Mouse (Mus musculus) urinary bladder, adult 18-20 months (tissue): ENCODE measurements around the gene Dnah8.

Experiments
- DNase-seq, 2 experiments: peaks; one replicate each; pipeline ENCODE4 v3.0.0; 2022; ENCODE audit warnings: low spot score in 2 of 2, mixed read lengths in 2 of 2

The Dnah8 gene

DNA sequence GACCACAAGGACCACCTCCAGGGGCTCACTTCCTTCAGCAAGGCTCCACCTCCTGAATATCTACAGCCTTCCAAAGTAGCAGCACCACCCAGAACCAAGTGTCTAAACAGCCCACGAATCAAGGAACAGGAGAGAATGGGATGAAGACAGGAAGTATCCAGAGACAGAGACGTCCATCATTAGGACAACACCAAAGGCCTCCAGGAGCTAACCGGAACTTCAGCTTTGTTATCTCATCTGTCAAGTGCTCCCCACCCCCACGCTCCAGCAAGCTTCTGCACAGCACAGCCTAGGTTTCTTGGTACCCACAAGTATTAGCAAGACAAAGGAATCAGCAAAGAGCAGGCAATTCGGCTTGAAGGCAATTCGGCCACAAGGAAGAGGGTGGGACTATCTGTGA lies 254.5 kb downstream of the Dnah8 start:
- DNase-seq, result no peak

GRCm38 (mm10) chr17:30880391-30880790 lies 256.2 kb downstream of the Dnah8 start:
- no peak for DNase-seq

DNA sequence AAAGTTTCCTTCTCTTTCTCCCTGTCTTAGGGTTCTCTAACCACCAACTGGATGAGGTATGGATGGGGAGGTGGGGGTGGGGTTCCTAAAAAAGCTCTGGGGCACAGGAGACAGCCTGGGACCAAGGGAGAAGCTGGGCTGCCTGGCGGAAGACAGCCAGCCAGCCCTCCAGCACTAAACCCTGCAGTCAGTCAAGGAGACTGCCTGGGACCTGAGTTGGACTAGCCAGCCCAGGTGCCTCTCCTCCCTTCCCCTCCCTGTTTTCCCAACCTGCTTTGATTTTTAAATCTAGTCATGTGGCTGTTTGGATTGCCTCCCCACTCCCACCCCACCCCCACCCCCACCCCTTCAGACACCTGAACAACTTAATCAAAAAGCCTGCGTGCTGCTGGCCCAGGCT lies 256.8 kb downstream of the Dnah8 start:
- DNase-seq, result no peak

- no peak for DNase-seq
Observed at GRCm38 (mm10) chr17:30882206-30882605, 258.1 kb downstream of the Dnah8 start.

DNA sequence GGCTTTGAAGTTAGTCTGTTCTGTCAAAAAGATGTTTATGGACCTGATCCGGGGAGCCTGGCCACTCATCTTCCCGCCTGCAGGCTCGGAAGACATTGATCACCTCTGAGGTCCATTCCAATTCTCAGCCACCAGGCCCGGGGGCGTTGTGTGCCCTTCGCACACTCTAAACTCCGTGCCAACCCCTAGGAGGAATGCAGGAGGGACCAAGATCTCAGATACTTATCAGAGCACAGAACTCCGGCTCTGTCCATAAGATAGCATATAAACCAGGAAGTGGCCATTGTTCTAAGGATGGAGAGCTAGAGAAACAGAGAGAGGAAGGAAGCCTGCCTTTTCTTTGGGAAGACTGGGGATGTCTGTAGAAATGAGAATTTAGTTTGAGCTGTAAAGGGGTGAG lies 259.4 kb downstream of the Dnah8 start:
- no peak for DNase-seq

GRCm38 (mm10) chr17:30892086-30892485 lies 267.9 kb downstream of the Dnah8 start:
- DNase-seq, result no peak

GRCm38 (mm10) chr17:30892730-30893129 lies 268.6 kb downstream of the Dnah8 start:
- no peak for DNase-seq

- DNase-seq, result no peak
Observed at GRCm38 (mm10) chr17:30897075-30897474, 272.9 kb downstream of the Dnah8 start.

- peak in 1 of 2 experiments; percentile 8 for DNase-seq
Observed at GRCm38 (mm10) chr17:30901627-30902026, 277.5 kb downstream of the Dnah8 start, which contains the start of gene Glp1r. Glp1r (plus strand) TSS chr17:30901817.

- DNase-seq, result no peak
Observed at GRCm38 (mm10) chr17:30904096-30904495, 279.9 kb downstream of the Dnah8 start.

DNA sequence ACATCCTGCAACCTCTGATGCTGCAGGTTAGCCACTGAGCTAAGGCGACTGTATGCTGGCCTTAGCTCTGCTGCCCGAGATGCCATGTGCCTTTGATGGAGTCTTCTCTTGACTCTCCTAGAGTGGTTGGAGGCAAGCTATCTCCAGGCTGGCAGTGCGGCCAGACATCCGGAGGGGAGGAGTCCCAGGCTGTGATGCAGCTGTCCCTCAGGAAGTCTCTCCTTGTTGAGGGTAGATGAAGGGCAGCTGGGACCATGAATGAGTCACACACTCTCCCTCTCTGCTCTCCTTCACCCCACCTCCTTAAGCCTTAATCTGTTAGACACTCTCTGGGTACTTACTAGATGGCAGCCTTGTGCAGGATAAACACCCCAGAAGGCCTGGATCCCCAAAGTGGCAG lies 283.4 kb downstream of the Dnah8 start:
- no peak for DNase-seq

- DNase-seq, result peak in 1 of 2 experiments; percentile 9
Observed at GRCm38 (mm10) chr17:30910866-30911731, 286.9 kb downstream of the Dnah8 start.

DNA sequence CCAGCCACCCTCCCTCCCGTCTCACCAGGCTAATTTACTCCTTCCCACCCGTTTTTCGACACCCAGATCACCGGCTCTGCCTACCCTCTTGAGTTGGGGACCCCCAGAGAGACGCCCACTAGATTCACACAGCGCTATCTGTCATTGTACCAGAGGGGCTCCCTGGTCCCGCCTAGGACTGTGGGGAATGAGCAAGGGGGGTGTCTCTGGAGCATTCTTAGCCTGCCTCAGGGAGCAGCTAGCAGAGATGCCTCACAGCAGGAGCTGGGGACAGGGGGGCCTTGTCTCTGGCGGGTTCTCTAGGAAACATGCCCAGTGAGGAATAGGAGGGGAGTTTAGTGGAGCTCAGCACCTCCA lies 287.6 kb downstream of the Dnah8 start:
- DNase-seq, result no peak

GRCm38 (mm10) chr17:30912536-30912935 lies 288.4 kb downstream of the Dnah8 start:
- no peak for DNase-seq

- no peak for DNase-seq
Observed at GRCm38 (mm10) chr17:30914264-30914663, 290.1 kb downstream of the Dnah8 start.

DNA sequence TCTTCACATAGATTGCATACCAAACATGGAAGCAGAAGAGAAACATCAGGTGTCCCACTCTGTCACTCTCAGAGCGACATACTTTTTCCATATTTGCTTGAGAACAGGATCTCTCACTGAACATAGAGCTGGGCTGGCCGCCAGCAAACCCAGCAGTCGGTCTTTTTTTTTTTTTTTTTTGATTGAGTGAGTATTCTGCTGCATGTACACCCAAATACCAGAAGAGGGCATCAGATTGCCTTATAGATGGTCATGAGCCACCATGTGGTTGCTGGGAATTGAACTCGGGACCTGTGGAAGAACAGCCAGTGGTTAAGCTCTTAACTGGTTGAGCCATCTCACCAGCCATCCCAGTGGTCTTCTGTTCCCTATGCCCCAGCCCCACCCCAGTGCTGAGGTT lies 299.4 kb downstream of the Dnah8 start:
- no peak for DNase-seq
